Mouse (Mus musculus): Measurements from ENCODE around the gene Gm16181. TPM values are rescaled to one million over a fixed set of nuclear protein-coding genes. Genes with fewer than 3 reads are reported as not detected.
A peak's percentile ranks its signal among the peaks of the same experiment; 100 is the strongest.
"Not testable (repeated sequence)": the region's sequence is repeated elsewhere in the genome, so short reads cannot be mapped to it uniquely, and the experiment has no call there.

Gene Gm16181
- polyA plus RNA-seq, 1 experiment from 2014 or later, result 0.47 TPM

- Histone ChIP-seq H3K4me1 (ENCODE audit: control insufficient read depth, insufficient read depth, low read length) (peaks cover 4% of the 10 kb centered on the region; the same call in 1 of the 2 replicates), H3K9ac (ENCODE audit: low read depth, low read length) (peak within 1 kb of the TSS; percentile 89), H3K27me3 (replicated peaks; ENCODE audit: control insufficient read depth, insufficient read depth, low read length) (no peaks in the 10 kb centered on the region), H3K36me3 (ENCODE audit: control insufficient read depth, insufficient read depth, low read length) (peaks cover 40% of the 10 kb centered on the region), H3K4me3 (ENCODE audit: low read depth, low read length) (peak within 1 kb of the TSS; percentile 61), H3K4me2 (ENCODE audit: low read depth, low read length) (peak within 1 kb of the TSS; percentile 93), H3K9me3 (ENCODE audit: control insufficient read depth, low read length) (no peaks in the 10 kb centered on the region), H3K27ac (replicated peaks; ENCODE audit: low read depth, low read length) (peak within 1 kb of the TSS; percentile 97)
- 60% methylated on average over 18 of the region's 18 CpGs for WGBS
- ATAC-seq (ENCODE audit: low read depth), result no peak
- peak; percentile 85 for DNase-seq (ENCODE audit: low spot score)
These were observed 12.7 kb downstream of the Gm16181 start, which contains the start of gene Atp6v1g2 for GRCm38 (mm10) chr17:35233114-35233980. Atp6v1g2 (plus strand) TSS chr17:35233660.

- Histone ChIP-seq H3K36me3 (ENCODE audit: control insufficient read depth, insufficient read depth, low read length) (peaks cover 33% of the 10 kb centered on the region), H3K27ac (replicated peaks; ENCODE audit: low read depth, low read length) (peak overlapping the region; percentile 65), H3K4me3 (ENCODE audit: low read depth, low read length) (peak overlapping the region; percentile 61; the same call in 1 of the 2 replicates), H3K9ac (ENCODE audit: low read depth, low read length) (peak overlapping the region; percentile 48), H3K4me2 (ENCODE audit: low read depth, low read length) (peak overlapping the region; percentile 93)
- not testable (repeated sequence) for ATAC-seq (ENCODE audit: low read depth); H3K9me3 ChIP-seq (ENCODE audit: control insufficient read depth, low read length); H3K27me3 ChIP-seq (replicated peaks; ENCODE audit: control insufficient read depth, insufficient read depth, low read length); DNase-seq (ENCODE audit: low spot score); H3K4me1 ChIP-seq (ENCODE audit: control insufficient read depth, insufficient read depth, low read length)
- WGBS, result 86% methylated on average over 7 of the region's 7 CpGs
These were observed 13.5 kb downstream of the Gm16181 start for GRCm38 (mm10) chr17:35234090-35234489.

- Histone ChIP-seq H3K9ac (ENCODE audit: low read depth, low read length) (peak overlapping the region; percentile 89), H3K4me1 (ENCODE audit: control insufficient read depth, insufficient read depth, low read length) (peaks cover 4% of the 10 kb centered on the region; the same call in 1 of the 2 replicates), H3K36me3 (ENCODE audit: control insufficient read depth, insufficient read depth, low read length) (peaks cover 25% of the 10 kb centered on the region), H3K4me2 (ENCODE audit: low read depth, low read length) (peak overlapping the region; percentile 93), H3K9me3 (ENCODE audit: control insufficient read depth, low read length) (no peaks in the 10 kb centered on the region), H3K4me3 (ENCODE audit: low read depth, low read length) (peak overlapping the region; percentile 61), H3K27me3 (replicated peaks; ENCODE audit: control insufficient read depth, insufficient read depth, low read length) (no peaks in the 10 kb centered on the region), H3K27ac (replicated peaks; ENCODE audit: low read depth, low read length) (peak overlapping the region; percentile 97)
- DNase-seq (ENCODE audit: low spot score) (peak; percentile 56), ATAC-seq (ENCODE audit: low read depth) (0 out of 2 replicates have a peak, but pooled peaks have one; percentile 5)
- 10% methylated on average over 28 of the region's 31 CpGs for WGBS
These were observed 14.3 kb downstream of the Gm16181 start for GRCm38 (mm10) chr17:35234903-35235302.

- Histone ChIP-seq H3K27ac (replicated peaks; ENCODE audit: low read depth, low read length) (peak within 1 kb of the TSS; percentile 97), H3K9me3 (ENCODE audit: control insufficient read depth, low read length) (no peaks in the 10 kb centered on the region), H3K4me1 (ENCODE audit: control insufficient read depth, insufficient read depth, low read length) (peaks cover 8% of the 10 kb centered on the region; the same call in 1 of the 2 replicates), H3K4me2 (ENCODE audit: low read depth, low read length) (peak within 1 kb of the TSS; percentile 93), H3K9ac (ENCODE audit: low read depth, low read length) (peak within 1 kb of the TSS; percentile 89), H3K27me3 (replicated peaks; ENCODE audit: control insufficient read depth, insufficient read depth, low read length) (no peaks in the 10 kb centered on the region), H3K36me3 (ENCODE audit: control insufficient read depth, insufficient read depth, low read length) (peaks cover 18% of the 10 kb centered on the region), H3K4me3 (ENCODE audit: low read depth, low read length) (peak within 1 kb of the TSS; percentile 61)
- DNase-seq (ENCODE audit: low spot score) (peak; percentile 98), ATAC-seq (ENCODE audit: low read depth) (peak; percentile 90)
- under 1% methylated on average over 31 of the region's 35 CpGs for WGBS
These were observed 15.2 kb downstream of the Gm16181 start, which contains the start of gene Nfkbil1 for GRCm38 (mm10) chr17:35235614-35236389. Nfkbil1 (minus strand) TSS chr17:35235792.

GRCm38 (mm10) chr17:35236390-35236746, 15.7 kb downstream of the Gm16181 start:
- Histone ChIP-seq H3K36me3 (ENCODE audit: control insufficient read depth, insufficient read depth, low read length) (peaks cover 13% of the 10 kb centered on the region; the same call in 1 of the 2 replicates), H3K4me3 (ENCODE audit: low read depth, low read length) (peak overlapping the region; percentile 61), H3K4me1 (ENCODE audit: control insufficient read depth, insufficient read depth, low read length) (peaks cover 10% of the 10 kb centered on the region; the same call in 1 of the 2 replicates), H3K9me3 (ENCODE audit: control insufficient read depth, low read length) (no peaks in the 10 kb centered on the region), H3K9ac (ENCODE audit: low read depth, low read length) (peak overlapping the region; percentile 89), H3K27ac (replicated peaks; ENCODE audit: low read depth, low read length) (peak overlapping the region; percentile 97), H3K4me2 (ENCODE audit: low read depth, low read length) (peak overlapping the region; percentile 93), H3K27me3 (replicated peaks; ENCODE audit: control insufficient read depth, insufficient read depth, low read length) (no peaks in the 10 kb centered on the region)
- 1% methylated on average over 18 of the region's 18 CpGs for WGBS
- DNase-seq (ENCODE audit: low spot score), result peak; percentile 90
- peak; percentile 67 for ATAC-seq (ENCODE audit: low read depth)

GRCm38 (mm10) chr17:35236996-35237395, 16.4 kb downstream of the Gm16181 start:
- peaks cover 10% of the 10 kb centered on the region; the same call in 1 of the 2 replicates for H3K4me1 ChIP-seq (ENCODE audit: control insufficient read depth, insufficient read depth, low read length)
- H3K4me3 ChIP-seq (ENCODE audit: low read depth, low read length), result no peak overlapping the region
- H3K9ac ChIP-seq (ENCODE audit: low read depth, low read length), result peak overlapping the region; percentile 89; the same call in 1 of the 2 replicates
- 77% methylated on average over 9 of the region's 9 CpGs for WGBS
- H3K27me3 ChIP-seq (replicated peaks; ENCODE audit: control insufficient read depth, insufficient read depth, low read length), result no peaks in the 10 kb centered on the region
- DNase-seq (ENCODE audit: low spot score), result no peak
- peaks cover 10% of the 10 kb centered on the region; the same call in 1 of the 2 replicates for H3K36me3 ChIP-seq (ENCODE audit: control insufficient read depth, insufficient read depth, low read length)
- ATAC-seq (ENCODE audit: low read depth), result no peak
- H3K9me3 ChIP-seq (ENCODE audit: control insufficient read depth, low read length), result no peaks in the 10 kb centered on the region
- H3K27ac ChIP-seq (replicated peaks; ENCODE audit: low read depth, low read length), result no peak overlapping the region
- no peak overlapping the region for H3K4me2 ChIP-seq (ENCODE audit: low read depth, low read length)

- Histone ChIP-seq H3K4me3 (ENCODE audit: low read depth, low read length) (no peak overlapping the region), H3K36me3 (ENCODE audit: control insufficient read depth, insufficient read depth, low read length) (peaks cover 10% of the 10 kb centered on the region; the same call in 1 of the 2 replicates), H3K9ac (ENCODE audit: low read depth, low read length) (no peak overlapping the region), H3K4me1 (ENCODE audit: control insufficient read depth, insufficient read depth, low read length) (peaks cover 10% of the 10 kb centered on the region; the same call in 1 of the 2 replicates), H3K27ac (replicated peaks; ENCODE audit: low read depth, low read length) (no peak overlapping the region), H3K27me3 (replicated peaks; ENCODE audit: control insufficient read depth, insufficient read depth, low read length) (no peaks in the 10 kb centered on the region), H3K4me2 (ENCODE audit: low read depth, low read length) (no peak overlapping the region), H3K9me3 (ENCODE audit: control insufficient read depth, low read length) (no peaks in the 10 kb centered on the region)
- no peak for DNase-seq (ENCODE audit: low spot score)
- no peak for ATAC-seq (ENCODE audit: low read depth)
- WGBS, result 81% methylated on average over 12 of the region's 12 CpGs
These were observed 16.9 kb downstream of the Gm16181 start for GRCm38 (mm10) chr17:35237504-35237903.

GRCm38 (mm10) chr17:35239700-35240099, 19.1 kb downstream of the Gm16181 start:
- H3K27me3 ChIP-seq (replicated peaks; ENCODE audit: control insufficient read depth, insufficient read depth, low read length), result no peaks in the 10 kb centered on the region
- H3K9me3 ChIP-seq (ENCODE audit: control insufficient read depth, low read length), result no peaks in the 10 kb centered on the region
- no peak overlapping the region for H3K4me2 ChIP-seq (ENCODE audit: low read depth, low read length)
- WGBS, result 80% methylated on average over 5 of the region's 5 CpGs
- H3K9ac ChIP-seq (ENCODE audit: low read depth, low read length), result no peak overlapping the region
- H3K36me3 ChIP-seq (ENCODE audit: control insufficient read depth, insufficient read depth, low read length), result peaks cover 19% of the 10 kb centered on the region
- DNase-seq (ENCODE audit: low spot score) (no peak), ATAC-seq (ENCODE audit: low read depth) (no peak)
- H3K4me3 ChIP-seq (ENCODE audit: low read depth, low read length), result no peak overlapping the region
- no peak overlapping the region for H3K27ac ChIP-seq (replicated peaks; ENCODE audit: low read depth, low read length)
- H3K4me1 ChIP-seq (ENCODE audit: control insufficient read depth, insufficient read depth, low read length), result peaks cover 22% of the 10 kb centered on the region
